Mouse (Mus musculus) liver, postnatal 0 days (tissue): ENCODE measurements at regions not wholly inside any gene's neighbourhood (a gene's known extent, or its start where the extent isn't known, plus 50 kb on each side); places are given as distances from the start of the nearest gene placed in this dataset.
"Not testable (repeated sequence)": the region's sequence is repeated elsewhere in the genome, so short reads cannot be mapped to it uniquely, and the experiment has no call there.

Source experiments
- ATAC-seq: fragments of 200-750 bp; cut with Nextera tagmentation; 2 replicates; pipeline ENCODE4 v1.8.0; 2017; ENCODE audit warnings: mild to moderate bottlenecking, moderate library complexity
- DNase-seq: peaks from one replicate; pipeline ENCODE4 v3.0.0-alpha.2; 2016
- H3K27ac ChIP-seq: fragments of 300-500 bp; sonication (generic); 2 replicates; pipeline ENCODE4 v1.5.1; 2014; ENCODE audit warnings: antibody characterized with exemption, moderate library complexity, mild to moderate bottlenecking, low read depth
- H3K27me3 ChIP-seq: fragments of 300-500 bp; sonication (generic); 2 replicates; pipeline ENCODE4 v1.6.1; 2014; ENCODE audit warnings: low read length, control low read depth, mixed read lengths; ENCODE audit not compliant: insufficient read depth
- H3K36me3 ChIP-seq: fragments of 300-500 bp; sonication (generic); replicated peaks from 2 replicates; pipeline ENCODE4 v1.6.1; 2014; ENCODE audit warnings: mild to moderate bottlenecking, control low read depth, low read length, moderate library complexity, mixed read lengths; ENCODE audit not compliant: insufficient read depth
- H3K4me1 ChIP-seq: fragments of 300-500 bp; sonication (generic); 2 replicates; pipeline ENCODE4 v1.6.1; 2014; ENCODE audit warnings: antibody characterized with exemption, mild to moderate bottlenecking, control low read depth; ENCODE audit not compliant: insufficient read depth
- H3K4me2 ChIP-seq: fragments of 300-500 bp; sonication (generic); 2 replicates; pipeline ENCODE4 v1.6.1; 2014; ENCODE audit warnings: low read depth, mild to moderate bottlenecking, low read length, moderate library complexity, mixed read lengths
- H3K4me3 ChIP-seq: fragments of 300-500 bp; sonication (generic); 2 replicates; pipeline ENCODE4 v1.5.1; 2014; ENCODE audit warnings: low read depth, low read length
- H3K9ac ChIP-seq: fragments of 300-500 bp; sonication (generic); replicated peaks from 2 replicates; pipeline ENCODE4 v1.6.1; 2014; ENCODE audit warnings: mild to moderate bottlenecking, moderate library complexity
- H3K9me3 ChIP-seq: fragments of 300-500 bp; sonication (generic); 2 replicates; pipeline ENCODE4 v1.6.1; 2016; ENCODE audit warnings: mild to moderate bottlenecking, control low read depth, low read length, mixed read lengths
- CTCF ChIP-seq: sonication (generic); IDR thresholded peaks from 2 replicates; pipeline ENCODE4 v1.5.1; 2016; ENCODE audit warnings: antibody characterized with exemption, low read depth
- EP300 ChIP-seq: IDR thresholded peaks from 2 replicates; pipeline ENCODE4 v1.6.1; 2016; ENCODE audit warnings: antibody characterized with exemption, low read depth, mild to moderate bottlenecking
- WGBS: fragments of 180-500 bp; shearing (Covaris S2); extraction: QIAGEN DNeasy Blood & Tissue Kit; methylation state at CpG from one replicate; pipeline ENCODE4 v1.1.7; 2014; ENCODE audit not compliant: insufficient replicate concordance; 5-methylcytosine and 5-hydroxymethylcytosine counted together

GRCm38 (mm10) chr13:3406236-3407017 is 131.4 kb upstream of the Gdi2 start:
- not testable (repeated sequence) for H3K9ac ChIP-seq, H3K27me3 ChIP-seq, H3K4me2 ChIP-seq, H3K4me1 ChIP-seq, H3K36me3 ChIP-seq, H3K27ac ChIP-seq, H3K9me3 ChIP-seq, H3K4me3 ChIP-seq
- peak; percentile 91 for ATAC-seq
- DNase-seq: peak; percentile 86
- TF ChIP-seq CTCF: peak; percentile 92
- 37% methylated on average over 8 of the region's 8 CpGs for WGBS

GRCm38 (mm10) chr13:3410281-3410680 is 127.6 kb upstream of the Gdi2 start:
- not testable (repeated sequence) for H3K4me2 ChIP-seq, H3K9me3 ChIP-seq, H3K27me3 ChIP-seq, H3K36me3 ChIP-seq, H3K4me1 ChIP-seq, H3K4me3 ChIP-seq, DNase-seq, ATAC-seq, H3K9ac ChIP-seq, H3K27ac ChIP-seq
- WGBS: 53% methylated on average over 3 of the region's 3 CpGs

DNA sequence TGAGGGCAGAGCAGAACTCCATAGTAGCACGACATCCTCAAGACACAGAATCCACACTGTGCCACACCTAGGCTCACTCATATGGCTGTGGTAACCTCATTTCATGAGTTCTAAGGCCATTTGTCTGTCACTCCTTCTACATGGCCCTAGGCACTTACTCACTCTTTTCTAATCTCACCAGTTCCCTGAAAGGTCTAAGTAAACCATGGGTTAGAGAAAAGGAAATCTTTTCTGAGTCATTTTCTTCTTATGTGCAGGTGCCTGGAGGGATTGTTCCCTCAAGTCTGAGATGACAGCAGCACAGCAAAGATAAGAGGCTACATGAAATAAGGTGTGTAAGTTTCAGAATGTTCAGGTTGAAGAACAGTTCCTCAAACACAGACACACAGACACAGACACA is 120.8 kb upstream of the Gdi2 start:
- Histone ChIP-seq H3K9ac (no peak overlapping the region), H3K36me3 (no peaks in the 10 kb centered on the region), H3K4me1 (no peaks in the 10 kb centered on the region), H3K9me3 (0 out of 2 replicates have a peak, but pooled peaks cover 4% of the 10 kb centered on the region), H3K4me2 (no peak overlapping the region), H3K27me3 (no peaks in the 10 kb centered on the region), H3K4me3 (no peak overlapping the region), H3K27ac (no peak overlapping the region)
- WGBS: 72% methylated on average over 1 of the region's 1 CpGs
- TF ChIP-seq EP300: no peak
- TF ChIP-seq CTCF: no peak
- no peak for DNase-seq
- ATAC-seq: no peak

GRCm38 (mm10) chr13:3455374-3455773 is 82.5 kb upstream of the Gdi2 start:
- H3K36me3 ChIP-seq, DNase-seq, H3K4me2 ChIP-seq, H3K9ac ChIP-seq, H3K4me3 ChIP-seq, ATAC-seq, H3K27ac ChIP-seq, H3K4me1 ChIP-seq, H3K27me3 ChIP-seq, H3K9me3 ChIP-seq: not testable (repeated sequence)
- 81% methylated on average over 6 of the region's 6 CpGs for WGBS

DNA sequence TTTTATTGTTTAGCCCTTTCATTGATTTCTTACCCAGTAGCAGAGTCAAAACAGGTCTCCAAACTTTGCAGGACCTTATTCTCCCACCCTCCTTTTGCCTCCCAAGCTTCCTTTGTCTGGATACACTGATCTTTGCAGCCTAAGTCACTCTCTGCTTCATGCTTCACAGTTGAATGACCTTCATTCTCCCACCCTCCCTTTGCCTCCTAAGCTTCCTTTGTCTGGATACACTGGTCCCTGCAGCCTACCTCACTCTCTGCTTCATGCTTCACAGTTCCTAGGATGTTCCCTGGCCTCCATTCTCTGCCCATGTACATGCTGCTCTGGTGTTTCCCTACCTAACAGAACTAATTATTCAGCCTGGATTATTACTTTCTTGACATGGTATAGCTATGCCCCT is 61.0 kb upstream of the Gdi2 start:
- Histone ChIP-seq H3K36me3 (no peaks in the 10 kb centered on the region), H3K27ac (no peak overlapping the region), H3K9ac (no peak overlapping the region), H3K9me3 (no peaks in the 10 kb centered on the region), H3K27me3 (no peaks in the 10 kb centered on the region), H3K4me2 (no peak overlapping the region), H3K4me3 (no peak overlapping the region), H3K4me1 (peaks cover 4% of the 10 kb centered on the region)
- DNase-seq (no peak), ATAC-seq (no peak)
- no peak for TF ChIP-seq CTCF
- no peak for TF ChIP-seq EP300

- peak overlapping the region; percentile 53 for H3K4me3 ChIP-seq
- ATAC-seq (peak; percentile 80), DNase-seq (peak; percentile 66)
- H3K4me2 ChIP-seq: peak overlapping the region; percentile 88
- H3K36me3 ChIP-seq: no peaks in the 10 kb centered on the region
- H3K27me3 ChIP-seq: no peaks in the 10 kb centered on the region
- H3K9ac ChIP-seq: peak overlapping the region; percentile 42
- WGBS: 3% methylated on average over 45 of the region's 45 CpGs
- H3K9me3 ChIP-seq: no peaks in the 10 kb centered on the region
- no peak overlapping the region for H3K27ac ChIP-seq
- TF ChIP-seq CTCF (no peak), EP300 (no peak)
- H3K4me1 ChIP-seq: peaks cover 4% of the 10 kb centered on the region
Measured at GRCm38 (mm10) chr13:3477997-3478728, 59.7 kb upstream of the Gdi2 start.
